Mouse (Mus musculus) forebrain, embryonic 11.5 days (tissue): ENCODE results near the gene Cnnm4. TPM values are rescaled to one million over a fixed set of nuclear protein-coding genes. Genes with fewer than 3 reads are reported as not detected.

ENCODE experiments used
- ATAC-seq: fragments of 200-750 bp; cut with Nextera tagmentation; replicated peaks from 2 replicates; pipeline ENCODE4 v1.8.0; 2017; ENCODE audit warnings: moderate TSS enrichment; ENCODE audit not compliant: low FRiP score
- DNase-seq: peaks from one replicate; pipeline ENCODE4 v3.0.0-alpha.2; 2017; ENCODE audit warnings: low spot score
- H3K27ac ChIP-seq: fragments of 300-500 bp; sonication (generic); 2 replicates; pipeline ENCODE4 v1.5.1; 2014; ENCODE audit warnings: low read depth, low read length
- H3K27me3 ChIP-seq: fragments of 300-500 bp; sonication (generic); 2 replicates; pipeline ENCODE4 v1.6.1; 2014; ENCODE audit warnings: mild to moderate bottlenecking, low read length, mixed read lengths; ENCODE audit not compliant: control insufficient read depth, insufficient read depth
- H3K36me3 ChIP-seq: fragments of 300-500 bp; sonication (generic); 2 replicates; pipeline ENCODE4 v1.6.1; 2014; ENCODE audit warnings: mild to moderate bottlenecking, low read length, moderate library complexity, mixed read lengths; ENCODE audit not compliant: control insufficient read depth, insufficient read depth
- H3K4me1 ChIP-seq: fragments of 300-500 bp; sonication (generic); replicated peaks from 2 replicates; pipeline ENCODE4 v1.6.1; 2014; ENCODE audit warnings: low read length, mixed read lengths; ENCODE audit not compliant: control insufficient read depth, insufficient read depth
- H3K4me2 ChIP-seq: fragments of 300-500 bp; sonication (generic); 2 replicates; pipeline ENCODE4 v1.6.1; 2014; ENCODE audit warnings: low read depth, mild to moderate bottlenecking, low read length, moderate library complexity, mixed read lengths; ENCODE audit not compliant: severe bottlenecking
- H3K4me3 ChIP-seq: fragments of 300-500 bp; sonication (generic); 2 replicates; pipeline ENCODE4 v1.5.1; 2014; ENCODE audit warnings: low read depth, low read length
- H3K9ac ChIP-seq: fragments of 300-500 bp; sonication (generic); 2 replicates; pipeline ENCODE4 v1.6.1; 2014; ENCODE audit warnings: low read length
- H3K9me3 ChIP-seq: fragments of 300-500 bp; sonication (generic); 2 replicates; pipeline ENCODE4 v1.6.1; 2016; ENCODE audit warnings: low read length, mixed read lengths; ENCODE audit not compliant: control insufficient read depth
- WGBS: fragments of 180-500 bp; shearing (Covaris S2); extraction: QIAGEN DNeasy Blood & Tissue Kit; methylation state at CpG from one replicate; pipeline ENCODE4 v1.1.7; 2014; 5-methylcytosine and 5-hydroxymethylcytosine counted together
- polyA plus RNA-seq: library from polyadenylated mRNA; unstranded; fragments of >200 nt; fragmentation: Nextera tagmentation; extraction: Ambion mirVana; gene quantifications from 2 replicates; pipeline ENCODE4 v1.2.1, GENCODE M21; 2014

Cnnm4 gene
- polyA plus RNA-seq, 1 experiment from 2014 or later, result 14.6 TPM

DNA sequence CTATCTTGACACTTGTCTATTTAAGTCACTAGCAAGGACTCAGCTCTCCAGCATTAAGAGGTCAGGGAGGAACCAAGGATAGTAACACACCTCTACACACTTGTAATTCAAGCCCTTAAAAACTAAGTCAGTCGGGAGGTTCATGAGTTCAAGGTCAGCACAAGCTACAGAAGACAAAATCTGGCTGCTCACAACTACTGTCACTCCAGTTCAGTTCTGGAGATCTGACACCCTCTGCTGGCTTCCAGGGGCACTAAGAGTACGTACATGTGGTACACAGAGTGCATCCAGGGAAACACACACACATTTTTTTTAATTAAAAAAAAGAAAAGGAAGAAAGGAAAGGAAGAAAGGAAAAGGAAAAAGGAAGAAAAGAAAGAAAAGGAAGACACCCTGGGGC, 25.3 kb downstream of the Cnnm4 start:
- H3K9me3 ChIP-seq, result no peaks in the 10 kb centered on the region
- ATAC-seq, result no peak
- no peaks in the 10 kb centered on the region; the same call in 1 of the 2 replicates for H3K4me1 ChIP-seq
- WGBS, result 72% methylated on average over 2 of the region's 2 CpGs
- H3K27ac ChIP-seq, result no peak overlapping the region
- no peak for DNase-seq
- no peak overlapping the region for H3K9ac ChIP-seq
- no peaks in the 10 kb centered on the region for H3K27me3 ChIP-seq
- no peaks in the 10 kb centered on the region for H3K36me3 ChIP-seq
- no peak overlapping the region for H3K4me2 ChIP-seq
- H3K4me3 ChIP-seq, result no peak overlapping the region

DNA sequence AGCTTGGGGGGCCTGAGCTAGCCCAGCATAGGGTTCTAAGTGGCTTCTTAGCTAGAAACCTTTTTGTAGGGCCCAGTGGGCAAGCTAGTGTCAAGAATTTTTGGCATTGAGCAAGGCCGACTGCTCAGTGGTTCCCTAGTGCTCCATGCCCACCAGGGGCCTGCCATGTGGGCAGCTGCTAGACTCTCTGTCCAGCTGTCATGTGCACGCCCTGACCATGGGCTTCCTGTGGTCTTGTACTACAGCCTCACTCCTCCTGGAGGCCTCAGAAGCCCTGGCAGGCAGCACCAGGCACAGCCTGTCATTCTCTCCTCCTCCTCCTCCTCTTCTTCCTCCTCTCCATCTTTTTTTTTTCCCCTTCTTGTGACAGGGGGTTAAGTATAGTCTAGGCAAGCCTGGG, 25.9 kb downstream of the Cnnm4 start:
- ATAC-seq (no peak), DNase-seq (no peak)
- 75% methylated on average over 2 of the region's 2 CpGs for WGBS
- Histone ChIP-seq H3K4me3 (no peak overlapping the region), H3K9ac (no peak overlapping the region), H3K4me2 (no peak overlapping the region), H3K9me3 (no peaks in the 10 kb centered on the region), H3K27ac (no peak overlapping the region), H3K4me1 (no peaks in the 10 kb centered on the region; the same call in 1 of the 2 replicates), H3K36me3 (no peaks in the 10 kb centered on the region), H3K27me3 (no peaks in the 10 kb centered on the region)

DNA sequence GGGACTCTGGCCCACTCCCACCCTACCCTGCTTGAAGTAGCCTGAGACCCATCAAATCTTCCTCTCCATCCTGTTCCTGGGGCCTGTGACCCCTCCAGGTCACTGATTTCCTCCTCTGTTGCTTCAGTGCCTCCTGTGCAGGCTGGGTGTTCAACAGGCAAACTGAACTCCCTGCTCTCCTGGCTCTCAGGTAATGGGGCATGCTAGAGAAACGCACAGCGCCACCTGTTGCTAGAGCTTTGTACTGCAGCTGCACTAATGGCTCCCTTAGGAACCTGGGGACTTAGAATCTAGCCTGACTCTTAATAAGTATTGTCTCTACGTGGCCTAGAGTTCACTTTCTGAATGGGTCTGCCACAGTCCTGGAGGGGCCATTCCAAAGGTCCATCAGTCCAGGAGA, 29.8 kb downstream of the Cnnm4 start:
- no peak overlapping the region for H3K9ac ChIP-seq
- H3K4me1 ChIP-seq, result no peaks in the 10 kb centered on the region
- no peak overlapping the region for H3K4me3 ChIP-seq
- no peak overlapping the region for H3K27ac ChIP-seq
- no peaks in the 10 kb centered on the region for H3K9me3 ChIP-seq
- 5% methylated on average over 3 of the region's 3 CpGs for WGBS
- no peak overlapping the region for H3K4me2 ChIP-seq
- 0 out of 2 replicates have a peak, but pooled peaks have one; percentile 24 for ATAC-seq
- DNase-seq, result peak; percentile 85
- H3K36me3 ChIP-seq, result no peaks in the 10 kb centered on the region
- H3K27me3 ChIP-seq, result no peaks in the 10 kb centered on the region

DNA sequence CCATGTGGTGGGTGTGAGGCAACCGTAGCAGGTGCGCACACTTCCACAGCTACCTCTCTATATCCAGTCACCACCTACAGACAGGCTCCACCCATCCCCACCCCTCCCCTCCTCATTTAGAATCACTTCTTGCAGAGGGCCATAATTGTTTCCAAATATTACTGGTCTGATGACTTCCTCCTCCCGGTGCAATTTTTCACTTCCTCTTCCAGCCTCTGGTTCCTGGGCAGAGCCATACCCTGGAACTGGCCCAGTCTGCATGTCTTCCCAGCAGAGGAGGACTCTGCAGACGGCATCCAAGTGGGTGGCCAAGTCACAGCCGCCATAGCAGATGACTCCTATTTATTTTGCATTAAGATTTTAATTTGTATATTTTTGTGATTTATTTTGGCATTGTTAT, 36.8 kb downstream of the Cnnm4 start:
- Histone ChIP-seq H3K4me1 (no peaks in the 10 kb centered on the region; the same call in 1 of the 2 replicates), H3K9ac (no peak overlapping the region), H3K9me3 (no peaks in the 10 kb centered on the region), H3K4me2 (no peak overlapping the region), H3K4me3 (no peak overlapping the region), H3K27me3 (no peaks in the 10 kb centered on the region), H3K36me3 (no peaks in the 10 kb centered on the region), H3K27ac (no peak overlapping the region)
- WGBS, result 89% methylated on average over 5 of the region's 5 CpGs
- DNase-seq (no peak), ATAC-seq (no peak)

DNA sequence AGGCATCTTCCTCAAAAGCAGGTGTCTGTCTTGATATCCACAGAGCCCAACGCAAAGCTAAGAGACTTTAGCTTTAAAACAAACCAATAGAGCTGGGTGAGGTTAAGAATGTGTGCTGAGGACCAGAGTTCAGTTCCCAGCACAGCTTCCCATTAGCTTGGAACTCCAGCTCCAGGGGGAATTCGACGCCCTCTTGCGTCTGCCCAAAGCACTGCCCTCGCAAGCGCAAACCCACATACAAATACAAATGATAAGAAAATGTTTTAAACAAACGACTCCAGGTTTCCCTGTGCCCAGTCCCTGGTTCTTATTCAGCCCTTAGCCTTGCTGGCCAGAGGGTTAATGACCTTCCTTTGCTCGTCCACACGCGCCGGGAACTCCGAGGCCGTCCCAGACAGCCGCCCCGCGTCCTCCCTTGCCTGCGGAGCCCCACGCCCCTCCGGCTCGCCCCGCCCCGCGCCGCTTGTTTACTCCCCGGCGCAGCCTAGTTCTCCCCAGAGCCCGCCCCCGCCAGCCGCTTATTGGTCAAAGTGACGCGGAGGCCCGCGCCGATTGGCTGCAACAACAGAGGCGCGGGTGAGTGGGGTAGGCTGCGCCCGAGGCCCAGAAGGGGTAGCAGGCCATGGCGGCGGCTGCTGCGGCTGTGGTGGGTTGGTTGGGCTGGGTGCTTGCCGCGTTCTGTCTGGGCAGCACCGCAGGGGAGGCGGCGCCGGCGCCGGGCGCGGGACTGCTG, 40.0 kb downstream of the Cnnm4 start, which contains the start of gene Cnnm3:
Gene Cnnm3, plus strand, starts transcription at position 579 of the 733 bp plus-strand sequence.
- DNase-seq, result peak; percentile 100
- peaks cover 4% of the 10 kb centered on the region for H3K4me1 ChIP-seq
- H3K27ac ChIP-seq, result peak within 1 kb of the TSS; percentile 95
- peak within 1 kb of the TSS; percentile 96 for H3K4me2 ChIP-seq
- no peaks in the 10 kb centered on the region for H3K9me3 ChIP-seq
- H3K36me3 ChIP-seq, result no peaks in the 10 kb centered on the region
- H3K4me3 ChIP-seq, result peak within 1 kb of the TSS; percentile 92
- no peaks in the 10 kb centered on the region for H3K27me3 ChIP-seq
- H3K9ac ChIP-seq, result peak within 1 kb of the TSS; percentile 84
- peak; percentile 99 for ATAC-seq
- WGBS, result 2% methylated on average over 49 of the region's 51 CpGs

DNA sequence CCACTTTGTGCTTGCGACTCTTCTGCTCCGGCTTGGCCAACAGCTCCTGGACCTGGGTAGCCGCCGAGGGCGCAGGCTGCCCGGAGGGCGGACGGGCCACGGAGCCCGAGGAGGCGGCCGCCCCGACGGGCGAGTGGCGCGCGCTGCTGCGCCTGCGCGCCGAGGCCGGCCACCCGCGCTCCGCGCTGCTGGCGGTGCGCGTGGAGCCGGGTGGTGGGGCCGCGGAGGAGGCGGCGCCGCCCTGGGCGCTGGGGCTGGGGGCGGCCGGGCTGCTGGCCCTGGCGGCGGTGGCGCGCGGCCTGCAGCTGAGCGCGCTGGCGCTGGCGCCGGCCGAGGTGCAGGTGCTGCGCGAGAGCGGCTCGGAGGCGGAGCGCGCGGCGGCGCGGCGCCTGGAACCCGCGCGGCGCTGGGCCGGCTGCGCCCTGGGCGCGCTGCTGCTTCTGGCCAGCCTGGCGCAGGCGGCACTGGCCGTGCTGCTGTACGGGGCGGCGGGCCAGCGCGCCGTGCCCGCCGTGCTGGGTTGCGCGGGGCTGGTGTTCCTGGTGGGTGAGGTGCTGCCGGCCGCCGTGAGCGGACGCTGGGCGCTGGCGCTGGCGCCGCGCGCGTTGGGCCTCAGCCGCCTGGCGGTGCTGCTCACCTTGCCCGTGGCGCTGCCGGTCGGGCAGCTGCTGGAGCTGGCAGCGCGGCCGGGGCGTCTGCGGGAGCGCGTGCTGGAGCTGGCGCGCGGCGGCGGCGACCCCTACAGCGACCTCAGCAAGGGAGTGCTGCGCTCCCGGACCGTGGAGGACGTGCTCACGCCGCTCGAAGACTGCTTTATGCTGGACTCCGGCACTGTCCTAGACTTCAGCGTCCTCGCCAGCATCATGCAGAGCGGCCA, 40.9 kb downstream of the Cnnm4 start:
- peak overlapping the region; percentile 84 for H3K9ac ChIP-seq
- peaks cover 4% of the 10 kb centered on the region for H3K4me1 ChIP-seq
- peak; percentile 80 for DNase-seq
- no peaks in the 10 kb centered on the region for H3K27me3 ChIP-seq
- H3K27ac ChIP-seq, result peak overlapping the region; percentile 95
- peak overlapping the region; percentile 96 for H3K4me2 ChIP-seq
- peaks cover 3% of the 10 kb centered on the region; the same call in 1 of the 2 replicates for H3K36me3 ChIP-seq
- ATAC-seq, result peak; percentile 64
- H3K4me3 ChIP-seq, result peak overlapping the region; percentile 92
- under 1% methylated on average over 97 of the region's 126 CpGs for WGBS
- no peaks in the 10 kb centered on the region for H3K9me3 ChIP-seq

DNA sequence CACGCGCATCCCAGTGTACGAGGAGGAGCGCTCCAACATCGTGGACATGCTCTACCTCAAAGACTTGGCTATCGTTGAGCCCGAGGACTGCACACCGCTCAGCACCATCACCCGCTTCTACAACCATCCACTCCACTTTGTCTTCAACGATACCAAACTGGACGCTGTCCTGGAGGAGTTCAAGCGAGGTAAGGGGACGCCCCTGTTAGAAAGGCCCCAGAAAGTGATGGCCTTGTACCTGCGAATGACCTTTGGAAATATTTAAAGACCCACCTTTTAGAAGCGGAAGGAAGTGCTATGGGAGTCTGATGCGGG, 41.5 kb downstream of the Cnnm4 start:
- peaks cover 3% of the 10 kb centered on the region; the same call in 1 of the 2 replicates for H3K36me3 ChIP-seq
- ATAC-seq (no peak), DNase-seq (no peak)
- peaks cover 4% of the 10 kb centered on the region for H3K4me1 ChIP-seq
- WGBS, result 1% methylated on average over 16 of the region's 16 CpGs
- no peaks in the 10 kb centered on the region for H3K9me3 ChIP-seq
- H3K4me3 ChIP-seq, result peak overlapping the region; percentile 92
- peak overlapping the region; percentile 96 for H3K4me2 ChIP-seq
- H3K9ac ChIP-seq, result peak overlapping the region; percentile 84
- H3K27me3 ChIP-seq, result no peaks in the 10 kb centered on the region
- peak overlapping the region; percentile 95; the same call in 1 of the 2 replicates for H3K27ac ChIP-seq

DNA sequence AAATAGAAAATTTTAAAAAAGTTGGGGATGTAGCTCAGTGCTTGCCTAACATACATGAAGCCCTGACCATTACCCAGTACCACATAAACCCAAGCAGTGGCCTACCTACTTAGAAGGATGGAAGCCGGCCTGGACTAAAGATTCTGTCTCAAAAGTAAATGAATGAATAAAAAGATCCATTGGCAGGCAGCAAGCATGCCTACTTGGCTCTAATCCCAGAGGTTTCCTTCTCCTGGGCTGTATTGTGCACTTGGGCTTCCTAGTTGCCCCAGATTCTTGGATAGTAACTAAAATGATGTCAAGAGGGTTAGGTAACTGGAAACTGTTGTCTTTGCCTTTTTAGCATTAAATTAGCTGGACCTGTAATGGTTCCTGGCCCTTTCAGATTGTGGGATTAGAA, 41.9 kb downstream of the Cnnm4 start:
- ATAC-seq, result no peak
- Histone ChIP-seq H3K27ac (no peak overlapping the region), H3K9me3 (no peaks in the 10 kb centered on the region), H3K4me1 (peaks cover 4% of the 10 kb centered on the region), H3K27me3 (no peaks in the 10 kb centered on the region), H3K4me2 (peak overlapping the region; percentile 96), H3K9ac (peak overlapping the region; percentile 84), H3K36me3 (peaks cover 3% of the 10 kb centered on the region; the same call in 1 of the 2 replicates), H3K4me3 (peak overlapping the region; percentile 92)
- WGBS, result 3% methylated on average over 1 of the region's 1 CpGs
- no peak for DNase-seq
